Mouse (Mus musculus) thymus, postnatal 10 days (tissue): Measurements from ENCODE around the gene Atl3.

Experiments
- DNase-seq, 2 experiments: peaks; one replicate each; pipeline ENCODE4 v3.0.0; 2021; ENCODE audit warnings: low spot score in 2 of 2

The Atl3 gene

GRCm38 (mm10) chr19:7498816-7499215 is 5.0 kb downstream of the Atl3 start:
- no peak for DNase-seq

GRCm38 (mm10) chr19:7500701-7501100 is 6.9 kb downstream of the Atl3 start:
- DNase-seq: no peak

- DNase-seq: no peak
Measured at GRCm38 (mm10) chr19:7502432-7502831, 8.6 kb downstream of the Atl3 start.

- no peak for DNase-seq
Measured at GRCm38 (mm10) chr19:7506321-7506720, 12.5 kb downstream of the Atl3 start.

GRCm38 (mm10) chr19:7508026-7508425 is 14.2 kb downstream of the Atl3 start:
- no peak for DNase-seq

GRCm38 (mm10) chr19:7516437-7516836 is 22.6 kb downstream of the Atl3 start:
- no peak for DNase-seq

- no peak for DNase-seq
Measured at GRCm38 (mm10) chr19:7521619-7522018, 27.8 kb downstream of the Atl3 start.

GRCm38 (mm10) chr19:7522856-7523255 is 29.0 kb downstream of the Atl3 start:
- DNase-seq: no peak

GRCm38 (mm10) chr19:7523292-7523691 is 29.5 kb downstream of the Atl3 start:
- peak in 1 of 2 experiments; percentile 28 for DNase-seq

GRCm38 (mm10) chr19:7523781-7524180 is 29.9 kb downstream of the Atl3 start:
- DNase-seq: no peak

GRCm38 (mm10) chr19:7524879-7525278 is 31.0 kb downstream of the Atl3 start:
- DNase-seq: no peak

- DNase-seq: peak in 1 of 2 experiments; percentile 60
Measured at GRCm38 (mm10) chr19:7528639-7529428, 35.0 kb downstream of the Atl3 start.

- no peak for DNase-seq
Measured at GRCm38 (mm10) chr19:7531906-7532305, 38.1 kb downstream of the Atl3 start.

GRCm38 (mm10) chr19:7533891-7534290 is 40.1 kb downstream of the Atl3 start:
- DNase-seq: no peak

- DNase-seq: no peak
Measured at GRCm38 (mm10) chr19:7548924-7549323, 55.1 kb downstream of the Atl3 start.

- no peak for DNase-seq
Measured at GRCm38 (mm10) chr19:7551550-7552300, 57.9 kb downstream of the Atl3 start.

- DNase-seq: no peak
Measured at GRCm38 (mm10) chr19:7552301-7552673, 58.4 kb downstream of the Atl3 start.

- DNase-seq: no peak
Measured at GRCm38 (mm10) chr19:7553441-7553840, 59.6 kb downstream of the Atl3 start.

- DNase-seq: no peak
Measured at GRCm38 (mm10) chr19:7554881-7555280, 61.0 kb downstream of the Atl3 start.

- DNase-seq: no peak
Measured at GRCm38 (mm10) chr19:7556641-7557040, 62.8 kb downstream of the Atl3 start.

- DNase-seq: peak; percentile 33 to 61
Measured at GRCm38 (mm10) chr19:7557328-7557822, 63.5 kb downstream of the Atl3 start, which contains the start of gene Pla2g16. TSS of gene Pla2g16 (plus strand) at chr19:7557459.

GRCm38 (mm10) chr19:7557844-7558243 is 64.0 kb downstream of the Atl3 start:
- DNase-seq: no peak

GRCm38 (mm10) chr19:7558675-7559074 is 64.8 kb downstream of the Atl3 start:
- DNase-seq: no peak
